Mouse (Mus musculus): ENCODE results near the gene Fars2.
"Not testable (repeated sequence)": the region's sequence is repeated elsewhere in the genome, so short reads cannot be mapped to it uniquely, and the experiment has no call there.

Fars2 gene

GRCm38 (mm10) chr13:36466076-36466475 lies 348.9 kb downstream of the Fars2 start:
- DNase-seq (ENCODE audit: low spot score), result not testable (repeated sequence)

DNA sequence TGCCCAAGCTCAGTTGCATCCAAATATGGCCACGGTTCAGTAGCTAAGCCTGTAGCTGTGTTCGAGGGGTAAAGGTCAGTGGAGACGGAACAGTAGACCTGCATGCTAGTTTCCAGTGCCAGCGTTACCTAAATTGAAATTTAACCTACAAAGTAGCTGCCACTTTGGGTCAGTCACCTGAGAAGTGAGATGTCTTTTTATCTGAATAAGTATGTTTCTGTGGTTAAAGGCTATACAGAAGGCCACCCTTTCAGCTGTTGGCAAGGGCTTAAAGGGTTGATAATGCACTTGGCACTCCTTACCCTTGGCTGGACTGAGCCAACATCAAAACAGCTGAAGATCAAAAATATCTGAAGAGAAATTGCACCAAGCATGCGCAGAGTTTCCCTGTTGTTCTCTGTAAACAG lies 349.3 kb downstream of the Fars2 start:
- no peak for DNase-seq (ENCODE audit: low spot score)

GRCm38 (mm10) chr13:36467849-36468248 lies 350.6 kb downstream of the Fars2 start:
- DNase-seq (ENCODE audit: low spot score), result no peak

DNA sequence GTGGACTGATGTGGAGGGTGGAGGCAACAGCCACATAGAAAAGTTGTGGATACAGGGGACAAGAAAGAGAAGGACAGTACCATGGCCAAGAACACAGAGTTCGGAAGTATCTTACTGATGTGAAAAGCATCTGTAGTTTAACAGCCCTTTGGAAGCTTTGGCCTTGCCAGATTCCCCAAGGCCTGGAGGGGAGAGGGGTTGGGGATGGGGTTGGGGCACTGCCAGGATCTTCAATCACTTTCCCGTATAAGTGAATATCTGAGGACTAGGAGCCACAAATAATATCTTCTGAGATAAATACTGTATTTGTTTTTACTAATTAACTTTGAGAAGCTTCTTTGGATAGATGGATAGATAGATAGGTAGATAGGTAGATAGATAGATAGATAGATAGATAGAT lies 351.8 kb downstream of the Fars2 start:
- DNase-seq (ENCODE audit: low spot score), result no peak

DNA sequence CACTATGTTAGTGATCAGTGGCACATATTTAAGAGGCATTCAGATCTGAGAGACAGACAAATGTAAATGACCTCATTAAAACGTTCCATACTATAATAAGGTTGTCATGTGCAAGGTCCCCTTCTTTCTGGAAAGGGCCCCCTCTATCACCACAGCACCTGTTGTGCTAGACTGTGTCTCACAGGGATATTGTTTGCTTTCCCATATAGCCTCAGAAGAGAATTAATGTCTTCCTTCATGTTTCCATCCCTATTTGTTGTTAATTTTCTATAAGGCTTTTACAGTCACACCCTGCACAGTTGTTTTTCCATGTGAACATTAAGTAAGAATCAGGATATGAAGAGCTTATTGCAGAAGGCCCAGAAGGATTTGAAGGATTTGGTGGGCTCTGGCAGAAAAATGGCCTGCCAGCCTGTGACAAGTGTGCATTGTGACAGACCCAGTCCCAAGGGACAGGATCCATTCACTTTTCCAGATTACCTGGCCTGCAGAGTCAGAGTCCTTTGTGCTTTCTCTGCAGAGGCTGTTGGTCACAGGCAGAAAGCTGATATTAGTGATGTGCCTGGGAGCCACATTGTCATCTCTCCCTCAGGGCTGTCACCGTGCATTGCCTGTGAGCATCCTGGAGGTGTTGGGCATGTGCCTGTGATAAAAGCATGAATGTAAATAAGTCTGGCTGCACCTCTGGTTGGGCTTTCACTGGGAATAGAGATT lies 352.4 kb downstream of the Fars2 start:
- no peak for DNase-seq (ENCODE audit: low spot score)

- DNase-seq (ENCODE audit: low spot score), result no peak
These were observed 360.4 kb downstream of the Fars2 start for GRCm38 (mm10) chr13:36477648-36478047.

- DNase-seq (ENCODE audit: low spot score), result no peak
These were observed 361.0 kb downstream of the Fars2 start for GRCm38 (mm10) chr13:36478243-36478642.

- no peak for DNase-seq (ENCODE audit: low spot score)
These were observed 362.9 kb downstream of the Fars2 start for GRCm38 (mm10) chr13:36480101-36480500.

DNA sequence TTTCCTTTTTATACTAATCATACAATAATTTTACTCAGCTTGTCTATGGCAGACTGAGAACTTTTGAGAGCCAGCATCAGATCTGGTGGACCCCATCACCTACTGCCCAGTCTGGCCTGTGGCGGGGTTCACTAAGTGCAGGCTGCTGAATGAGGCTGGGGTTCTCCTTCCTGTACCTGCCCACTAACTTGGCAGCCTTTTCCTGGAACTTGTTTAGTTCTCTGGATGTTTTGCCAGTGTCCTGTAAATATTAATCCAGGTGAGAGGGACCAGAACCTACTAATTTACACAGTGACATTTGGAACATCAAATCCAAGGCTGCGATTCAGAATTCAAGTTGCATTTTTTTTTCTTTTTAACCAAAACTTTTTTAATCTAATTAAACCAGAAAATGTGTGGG lies 367.2 kb downstream of the Fars2 start:
- DNase-seq (ENCODE audit: low spot score), result no peak

GRCm38 (mm10) chr13:36486756-36487155 lies 369.5 kb downstream of the Fars2 start:
- DNase-seq (ENCODE audit: low spot score), result no peak

DNA sequence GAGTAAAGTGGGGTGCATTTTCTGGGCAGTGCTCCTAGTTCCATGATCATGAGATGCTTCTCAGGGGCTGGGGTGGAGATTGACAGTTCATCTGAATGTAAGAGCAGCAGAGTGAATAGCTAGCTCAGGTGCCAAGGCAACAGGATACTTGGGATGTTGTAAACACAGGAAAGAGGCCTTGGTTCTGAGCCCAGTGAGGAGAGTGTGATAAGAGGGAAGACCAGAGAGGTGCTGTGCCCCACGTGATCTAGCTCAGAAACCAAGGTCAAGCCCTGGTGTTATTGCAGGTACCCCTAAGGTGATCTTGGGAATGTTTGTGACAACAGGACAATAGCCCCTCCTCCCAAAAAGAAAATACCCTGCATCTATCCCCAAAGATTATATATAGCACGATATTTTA lies 372.2 kb downstream of the Fars2 start:
- DNase-seq (ENCODE audit: low spot score), result no peak

- DNase-seq (ENCODE audit: low spot score), result no peak
These were observed 373.4 kb downstream of the Fars2 start for GRCm38 (mm10) chr13:36490612-36491011.

DNA sequence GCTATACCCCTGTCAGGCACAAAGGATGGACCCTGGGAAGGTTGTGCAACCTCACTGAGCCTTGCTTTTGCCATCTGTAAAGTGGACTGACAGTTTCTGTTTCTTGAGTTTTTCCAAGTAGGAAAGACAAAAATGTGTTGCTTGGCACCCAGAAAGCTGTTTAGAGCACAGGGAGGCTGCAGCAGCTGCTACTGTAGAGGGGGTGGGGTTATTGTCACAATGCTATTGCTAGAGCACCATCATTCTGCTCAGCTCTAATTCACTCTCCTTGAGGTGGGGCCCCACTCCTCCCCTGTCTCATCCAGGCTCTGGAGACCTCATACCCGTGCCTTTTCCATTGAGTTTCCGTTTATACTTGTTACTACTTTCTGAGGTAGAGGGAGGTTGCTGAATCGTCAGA lies 375.2 kb downstream of the Fars2 start:
- DNase-seq (ENCODE audit: low spot score), result no peak

- DNase-seq (ENCODE audit: low spot score), result no peak
These were observed 376.1 kb downstream of the Fars2 start for GRCm38 (mm10) chr13:36493294-36493693.

DNA sequence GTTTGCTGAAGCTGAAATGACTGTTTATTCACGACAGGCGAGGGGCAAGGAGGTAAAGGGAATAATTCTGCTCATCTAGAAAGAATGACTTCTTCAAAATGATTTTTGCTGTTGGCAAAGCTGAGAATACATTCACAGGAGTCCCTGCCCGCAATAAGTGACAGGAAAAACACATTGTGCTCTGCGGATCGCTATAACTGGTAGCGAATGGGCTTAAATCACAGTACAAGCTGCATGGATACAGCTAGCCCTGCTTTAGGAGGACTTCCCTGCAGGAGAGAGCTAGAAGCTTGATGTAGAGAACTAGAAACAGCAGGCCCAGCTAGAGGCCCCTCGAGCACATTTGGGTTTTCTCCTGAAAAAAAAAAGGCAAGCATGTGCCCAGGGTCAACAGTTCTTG lies 376.6 kb downstream of the Fars2 start:
- no peak for DNase-seq (ENCODE audit: low spot score)

- DNase-seq (ENCODE audit: low spot score), result no peak
These were observed 378.8 kb downstream of the Fars2 start for GRCm38 (mm10) chr13:36495980-36496379.

DNA sequence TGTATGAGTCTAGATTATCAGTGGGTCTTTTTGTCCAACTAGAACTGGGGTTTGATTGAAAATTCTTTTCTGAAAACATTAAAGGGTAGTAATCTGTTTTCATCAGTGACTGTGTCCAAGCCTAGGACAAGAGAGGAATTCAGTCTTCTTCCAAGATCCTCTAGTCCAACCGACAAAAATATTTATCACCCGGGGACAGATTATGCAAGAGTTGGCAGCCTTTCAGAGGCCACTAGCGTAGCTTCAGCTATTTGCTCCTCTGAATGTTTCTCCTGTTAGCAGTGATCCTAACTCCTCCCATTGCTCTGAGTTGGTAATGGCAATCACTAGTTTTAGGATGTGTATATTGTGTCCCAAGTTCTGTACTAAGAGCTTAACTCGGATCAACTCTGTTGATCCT lies 380.1 kb downstream of the Fars2 start:
- peak; percentile 62 for DNase-seq (ENCODE audit: low spot score)

GRCm38 (mm10) chr13:36500370-36500905 lies 383.2 kb downstream of the Fars2 start:
- no peak for DNase-seq (ENCODE audit: low spot score)

- no peak for DNase-seq (ENCODE audit: low spot score)
These were observed 386.3 kb downstream of the Fars2 start for GRCm38 (mm10) chr13:36503551-36503950.

DNA sequence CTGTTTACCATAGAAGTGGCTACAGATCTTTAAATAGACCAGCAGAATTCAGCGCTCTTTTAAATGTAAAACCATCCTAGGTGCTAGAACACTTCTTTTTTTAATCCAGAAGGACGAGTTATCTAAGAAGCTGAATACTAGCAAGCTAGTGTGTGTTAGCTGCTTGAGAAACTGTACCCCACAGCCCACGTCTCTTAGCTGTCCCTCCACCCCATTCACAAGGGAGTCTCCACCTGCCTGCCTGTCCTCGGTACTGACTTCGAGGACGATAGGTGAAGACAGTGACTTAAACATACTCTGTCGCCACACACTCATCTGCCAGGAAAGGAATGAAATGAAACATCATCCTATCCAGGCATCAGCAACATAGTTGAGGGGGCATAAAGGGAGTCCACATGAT lies 386.8 kb downstream of the Fars2 start:
- no peak for DNase-seq (ENCODE audit: low spot score)

DNA sequence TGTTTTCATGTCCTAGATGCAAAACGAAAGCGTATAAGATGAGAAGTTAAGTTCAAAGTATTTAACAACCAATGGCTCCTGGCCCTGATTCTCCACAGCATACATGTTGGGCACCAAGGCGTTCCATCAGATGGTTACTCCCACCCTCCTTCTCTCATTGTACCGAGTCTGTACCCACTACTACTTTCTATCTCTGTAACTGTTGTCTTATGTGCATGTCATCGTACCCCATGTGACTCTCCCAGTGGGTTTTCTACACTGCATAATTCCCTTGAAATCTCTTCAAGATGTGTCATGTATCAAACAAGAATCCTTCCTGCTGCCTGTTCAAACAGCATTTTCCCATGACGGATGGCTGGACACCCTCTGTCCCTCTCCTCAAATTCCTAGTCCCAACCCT lies 388.5 kb downstream of the Fars2 start:
- DNase-seq (ENCODE audit: low spot score), result no peak

GRCm38 (mm10) chr13:36506315-36506714 lies 389.1 kb downstream of the Fars2 start:
- peak; percentile 16 for DNase-seq (ENCODE audit: low spot score)

GRCm38 (mm10) chr13:36510161-36510560 lies 392.9 kb downstream of the Fars2 start:
- no peak for DNase-seq (ENCODE audit: low spot score)

- DNase-seq (ENCODE audit: low spot score), result no peak
These were observed 395.9 kb downstream of the Fars2 start for GRCm38 (mm10) chr13:36513126-36513525.
